Mouse (Mus musculus): ENCODE data around the gene Nebl.

DNA sequence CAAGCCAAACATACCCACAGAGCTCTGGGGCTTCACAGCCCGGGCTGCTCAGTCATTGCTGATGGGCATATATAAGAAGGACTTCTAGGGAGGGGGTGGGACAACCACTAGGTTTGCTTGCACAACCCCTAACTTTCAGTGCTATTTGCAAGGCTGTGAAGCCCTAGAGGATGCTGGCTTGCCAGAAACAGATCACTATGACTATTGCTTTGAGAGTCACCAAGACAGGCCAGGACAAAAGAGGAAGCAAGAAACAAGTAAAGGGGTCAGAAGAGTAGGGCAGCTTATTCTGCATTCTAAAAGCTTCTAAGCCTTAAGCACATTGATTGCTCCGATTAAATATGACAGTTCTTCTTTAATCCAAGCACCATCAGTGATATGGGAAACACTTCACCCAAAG, 38.3 kb downstream of the Nebl start:
- TF ChIP-seq TAL1 (IDR thresholded peaks at IDR 0.05; ENCODE audit: low read length) (no peak), GATA1 (IDR thresholded peaks at IDR 0.05; ENCODE audit: low read length) (no peak)

Data from erythroblast, embryonic 14.5 days (primary cell).